Mouse (Mus musculus) layer of hippocampus, adult 18-20 months (tissue): ENCODE data around the gene Rbm47. TPM values are rescaled to one million over a fixed set of nuclear protein-coding genes. Genes with fewer than 3 reads are reported as not detected.
A peak's percentile ranks its signal among the peaks of the same experiment; 100 is the strongest.

Experiments used
- DNase-seq, 2 experiments: peaks; one replicate each; pipeline ENCODE4 v3.0.0; 2022; ENCODE audit warnings: low spot score in 2 of 2
- total RNA-seq, 2 experiments: library from RNA; stranded (reverse); gene quantifications; 2 replicates each; pipeline ENCODE4 v1.2.3; 2021

Rbm47 gene
- total RNA-seq, 2 experiments from 2014 or later, result 0.87 to 2.3 TPM

DNA sequence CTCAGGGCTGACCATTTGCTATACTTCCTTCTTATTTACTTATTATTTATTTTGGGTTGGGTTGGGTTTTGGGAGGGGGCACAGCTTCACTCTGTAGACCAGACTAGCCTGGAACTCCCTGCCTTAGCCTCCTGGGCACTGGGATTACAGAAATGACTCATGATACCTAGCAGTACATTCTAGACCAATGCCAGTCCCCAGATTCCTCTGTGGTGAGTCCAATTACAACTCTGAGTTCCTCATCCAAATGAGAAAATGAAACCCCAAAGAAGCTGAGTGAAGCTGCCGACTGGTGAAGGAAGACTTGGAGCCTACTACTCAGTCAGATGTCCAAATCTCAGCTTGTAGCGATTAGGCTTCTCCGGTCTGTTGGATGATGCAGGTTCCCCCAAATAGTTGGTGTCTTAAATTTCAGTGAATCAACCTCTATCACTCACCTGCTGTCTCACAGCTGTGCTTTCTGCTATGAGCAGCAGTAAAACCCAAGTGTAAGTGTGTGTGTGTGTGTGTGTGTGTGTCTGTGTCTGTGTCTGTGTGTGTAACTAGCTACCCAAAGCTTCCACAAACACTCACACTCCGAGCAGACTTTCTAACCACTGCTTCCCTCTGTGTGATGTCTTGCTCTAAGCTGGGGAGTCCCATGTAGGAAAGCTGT lies 84.5 kb downstream of the Rbm47 start:
- DNase-seq, result no peak

DNA sequence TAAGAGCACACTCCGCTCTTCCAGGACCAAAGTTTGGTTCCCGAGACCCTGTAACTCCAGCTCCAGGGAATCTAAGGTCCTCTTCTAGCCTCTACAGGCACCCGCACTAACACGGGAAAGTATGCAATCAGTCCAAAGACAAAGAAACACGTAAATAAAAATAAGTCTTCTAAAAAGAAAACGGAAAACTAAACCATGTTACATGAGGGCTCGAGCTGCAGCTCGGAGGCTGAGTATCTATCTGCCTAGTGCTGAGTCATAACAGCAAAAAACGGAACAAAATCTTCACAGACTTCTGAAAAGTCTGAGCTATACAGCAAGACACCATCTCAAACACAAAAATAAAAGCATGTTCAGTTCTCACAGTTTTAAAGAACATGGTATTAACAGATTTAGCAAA lies 86.0 kb downstream of the Rbm47 start:
- DNase-seq, result no peak

DNA sequence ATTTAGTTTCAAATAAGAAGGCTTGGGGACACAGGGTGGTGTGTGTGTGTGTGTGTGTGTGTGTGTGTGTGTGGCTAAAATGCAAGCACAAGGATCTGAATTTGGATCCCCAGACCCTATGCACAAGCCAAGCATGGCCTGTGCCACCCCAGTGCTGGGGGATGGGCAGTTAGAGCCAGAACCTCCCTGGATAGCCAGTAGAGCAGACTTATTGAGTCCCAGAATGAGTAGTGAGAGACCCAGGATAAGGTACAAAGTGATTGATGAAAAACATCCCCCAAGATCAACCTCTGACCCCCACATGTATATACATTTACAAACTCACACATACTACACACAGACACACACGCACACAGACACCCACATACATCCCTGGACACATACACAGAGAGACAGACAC lies 86.6 kb downstream of the Rbm47 start:
- DNase-seq, result no peak

DNA sequence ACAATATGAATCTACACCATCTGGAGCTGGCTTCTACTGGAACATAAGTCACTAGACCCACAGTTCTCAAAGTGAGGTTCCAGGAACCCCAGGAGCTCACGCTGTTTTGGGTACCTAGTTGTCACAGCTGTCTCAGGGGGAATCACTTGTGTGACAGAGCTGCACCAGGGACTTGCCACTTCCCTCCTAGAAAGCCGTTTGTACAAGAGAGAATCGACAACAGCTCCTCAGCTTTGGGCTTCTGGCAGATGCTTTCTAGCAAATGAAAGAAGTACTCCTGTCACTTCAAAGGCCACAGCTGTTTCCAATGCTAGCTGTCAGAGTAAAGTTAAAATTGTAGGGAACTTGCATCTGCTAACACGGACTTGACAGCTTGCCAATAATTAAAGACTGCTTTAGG lies 87.4 kb downstream of the Rbm47 start:
- no peak for DNase-seq

DNA sequence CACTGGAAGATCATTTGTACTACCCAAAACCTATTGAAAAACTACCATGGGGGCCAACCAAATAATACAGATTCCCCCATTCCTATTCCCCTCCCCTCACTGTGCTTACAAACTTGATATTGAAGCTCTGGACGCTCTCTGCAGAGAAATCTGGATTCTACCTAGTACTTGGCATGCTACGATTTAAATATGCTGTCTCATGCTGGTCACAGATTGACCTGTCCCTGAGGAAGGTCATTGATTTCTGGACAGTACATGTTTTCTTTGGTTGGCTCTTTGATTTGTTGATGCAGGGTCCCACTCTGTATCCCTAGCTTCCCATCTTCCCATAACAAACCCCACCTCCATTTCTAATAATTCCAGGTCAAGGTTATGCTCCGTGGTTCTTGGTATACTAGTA lies 88.4 kb downstream of the Rbm47 start:
- DNase-seq, result no peak

DNA sequence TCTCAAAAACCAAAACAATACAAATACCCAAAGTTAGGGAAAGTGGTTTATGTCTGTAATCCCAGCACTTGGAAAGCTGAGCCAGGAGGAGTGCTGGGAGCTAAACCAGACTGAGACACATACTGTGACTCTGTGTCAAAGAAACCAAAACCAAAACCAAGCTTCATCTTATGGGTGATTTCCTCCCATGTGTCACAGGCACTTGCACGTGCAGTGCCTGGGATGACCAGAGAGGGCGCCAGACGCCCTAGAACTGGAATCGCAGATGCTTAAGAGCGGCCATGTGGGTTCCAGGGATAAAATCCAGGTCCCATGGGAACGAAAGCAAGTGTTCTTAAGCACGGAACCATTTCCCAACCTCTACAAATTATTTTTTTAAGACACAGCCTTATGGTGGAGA lies 89.6 kb downstream of the Rbm47 start:
- peak in 1 of 2 experiments; percentile 26 for DNase-seq

DNA sequence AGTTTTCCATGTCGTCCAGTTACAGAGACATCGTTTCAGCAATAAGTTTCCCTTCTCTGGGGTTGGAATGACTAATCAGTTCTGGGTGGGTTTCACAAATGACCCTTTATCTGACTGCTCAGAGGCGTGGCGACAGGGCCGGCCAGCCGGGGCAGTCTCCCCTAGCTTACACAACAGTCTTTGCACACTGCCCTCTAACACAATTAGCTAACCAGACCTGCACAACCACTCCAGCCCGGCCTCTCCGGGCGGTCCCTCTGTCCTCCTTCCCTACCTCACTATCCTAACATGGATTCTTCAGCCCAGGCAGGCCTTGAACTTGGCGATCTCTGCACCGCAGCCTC lies 90.7 kb downstream of the Rbm47 start:
- no peak for DNase-seq

DNA sequence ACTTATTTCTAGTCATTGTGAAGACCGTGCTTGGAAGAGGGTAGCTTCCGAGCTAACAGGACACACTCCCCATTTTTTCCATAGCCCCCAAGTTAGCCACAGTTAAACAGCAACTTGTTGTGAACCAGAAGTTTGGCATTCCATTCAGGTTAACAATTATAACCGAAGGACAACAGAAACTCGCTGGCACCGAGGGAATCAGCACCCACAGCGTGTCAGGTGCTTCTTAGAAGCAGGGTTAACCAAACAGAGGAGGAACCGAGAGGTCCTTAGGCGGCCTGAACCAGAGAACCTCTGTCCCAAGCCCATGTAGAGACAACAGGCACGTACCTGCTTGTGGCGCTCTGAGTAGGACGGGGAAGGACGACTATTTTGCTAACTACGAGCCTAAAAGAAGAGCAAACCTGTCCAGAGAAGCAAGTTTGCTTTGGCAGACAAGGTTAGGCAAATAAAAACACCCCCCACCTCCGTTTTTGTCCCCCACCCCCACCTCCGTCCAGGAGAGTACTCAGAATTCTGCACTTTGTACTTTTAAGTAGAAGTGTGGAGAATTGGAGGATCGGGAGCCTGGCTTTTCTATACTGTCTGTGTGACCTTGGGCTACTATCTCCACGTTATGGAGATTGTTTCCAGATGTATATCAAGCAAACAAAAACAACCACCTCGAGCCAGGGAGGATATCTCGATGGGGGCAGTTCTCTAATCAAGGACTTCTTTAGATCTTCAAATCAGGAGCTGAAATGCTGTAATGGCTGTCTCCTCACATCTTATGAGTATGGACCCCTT lies 91.3 kb downstream of the Rbm47 start:
- DNase-seq, result no peak

DNA sequence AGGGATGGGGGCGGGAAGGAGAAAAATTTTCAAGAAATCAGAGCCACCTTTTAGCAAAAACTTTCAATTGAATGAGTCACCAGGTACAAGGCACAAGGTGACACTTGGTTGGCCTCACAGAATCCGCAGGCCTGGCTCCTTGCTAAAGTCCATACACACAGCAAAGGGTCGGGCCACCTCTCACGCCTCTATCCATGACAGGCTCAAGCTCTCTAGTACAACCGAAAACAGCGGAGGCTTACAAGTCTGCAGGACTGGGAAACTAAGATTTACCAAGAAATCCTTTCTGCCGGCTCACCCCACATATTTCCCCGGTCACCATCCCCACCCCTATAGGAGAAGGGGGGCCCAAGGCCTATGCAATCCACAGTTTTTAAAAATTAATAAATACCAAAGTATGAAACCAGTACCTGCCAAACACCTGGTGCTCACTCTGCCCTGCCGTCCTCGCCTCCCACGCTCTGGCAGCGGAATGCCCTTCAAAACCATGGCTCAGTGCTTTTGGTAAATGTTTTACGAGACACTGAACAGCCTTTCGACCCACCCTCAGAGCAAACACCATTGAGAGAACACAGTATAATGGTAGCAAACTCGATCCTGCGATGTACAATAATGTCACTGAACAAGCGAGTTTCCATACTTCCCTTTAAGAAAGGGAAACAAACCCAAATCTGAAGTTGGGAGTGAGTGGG lies 92.2 kb downstream of the Rbm47 start:
- DNase-seq, result no peak

DNA sequence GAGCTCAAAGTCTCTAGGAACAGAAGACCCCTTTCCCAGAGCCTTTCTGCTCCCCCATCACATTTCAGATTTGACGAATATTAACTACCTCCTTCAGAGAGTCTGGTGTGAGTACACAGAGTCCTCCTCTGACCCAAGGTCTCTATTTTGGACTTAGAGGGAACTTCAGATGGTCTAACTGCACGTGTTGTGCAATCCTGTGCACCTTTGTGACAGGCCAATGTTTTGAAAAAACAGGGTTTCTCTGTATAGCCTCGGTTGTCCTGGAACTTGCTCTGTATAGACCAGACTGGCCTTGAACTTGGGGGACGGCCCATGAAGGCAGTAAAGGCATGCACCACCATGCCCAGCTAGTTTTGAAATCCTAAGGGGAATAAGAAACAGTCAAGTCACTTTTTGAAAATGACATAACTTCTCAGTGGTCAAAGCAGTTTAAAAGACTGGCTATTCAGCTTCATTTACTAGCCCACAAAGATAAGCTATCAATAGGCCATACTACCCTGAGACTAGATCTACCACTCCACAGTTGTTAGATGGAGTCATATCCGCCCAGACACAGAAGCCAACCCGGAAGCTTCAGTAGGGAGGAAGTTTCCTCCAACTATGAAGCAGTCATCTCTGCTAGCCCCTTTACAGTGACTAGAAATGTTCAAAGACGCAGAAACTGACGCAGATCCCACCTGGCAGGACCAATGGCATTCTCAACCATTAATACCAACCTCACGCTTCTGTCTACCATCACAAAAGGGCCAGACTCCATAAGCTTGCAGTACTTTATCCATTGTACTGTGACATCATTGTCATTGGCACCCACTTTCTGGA lies 93.3 kb downstream of the Rbm47 start:
- DNase-seq, result no peak

DNA sequence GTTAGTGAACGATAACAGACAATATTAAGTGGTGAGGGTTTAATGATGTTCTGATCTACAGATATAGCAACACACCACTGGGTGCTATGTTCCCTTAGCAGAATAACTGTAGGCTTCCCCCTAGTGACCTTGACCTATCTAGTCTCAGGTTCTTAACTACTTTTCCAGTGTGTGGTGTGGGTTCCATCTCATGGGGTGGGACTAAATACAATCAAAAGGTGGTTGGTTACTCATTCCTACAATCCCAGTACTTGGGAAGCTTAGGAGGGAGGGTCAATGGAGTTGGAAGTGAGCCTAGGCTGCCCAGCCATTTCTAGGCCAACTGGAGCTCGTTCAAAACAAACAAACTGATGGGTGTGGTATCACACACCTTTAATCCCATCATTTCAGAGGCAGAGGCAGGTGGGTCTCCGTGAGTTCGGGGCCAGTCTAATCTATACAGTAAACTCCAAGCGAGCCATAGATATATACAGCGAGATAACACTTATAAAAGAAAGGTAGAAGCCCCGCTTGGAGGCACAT lies 94.4 kb downstream of the Rbm47 start:
- no peak for DNase-seq

DNA sequence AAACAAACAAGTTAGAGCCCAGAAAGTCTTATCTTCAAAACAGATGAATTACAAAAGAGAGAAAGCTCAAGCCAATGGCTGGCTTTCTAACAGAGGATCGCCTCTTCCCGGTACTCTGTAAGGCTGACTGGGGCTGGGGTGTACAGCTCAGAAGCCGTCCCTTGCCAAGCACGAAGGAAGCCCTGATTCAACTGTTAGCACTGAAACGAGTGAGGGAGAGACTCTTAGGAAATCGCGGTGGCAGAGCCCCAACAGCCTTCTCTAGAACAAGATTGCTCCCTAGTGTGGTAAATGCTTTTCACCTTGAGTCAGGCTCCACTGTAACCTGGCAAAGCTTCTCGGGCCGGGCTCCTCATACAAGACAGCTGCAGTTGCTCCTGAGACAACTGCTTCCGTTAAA lies 95.5 kb downstream of the Rbm47 start:
- DNase-seq, result no peak

DNA sequence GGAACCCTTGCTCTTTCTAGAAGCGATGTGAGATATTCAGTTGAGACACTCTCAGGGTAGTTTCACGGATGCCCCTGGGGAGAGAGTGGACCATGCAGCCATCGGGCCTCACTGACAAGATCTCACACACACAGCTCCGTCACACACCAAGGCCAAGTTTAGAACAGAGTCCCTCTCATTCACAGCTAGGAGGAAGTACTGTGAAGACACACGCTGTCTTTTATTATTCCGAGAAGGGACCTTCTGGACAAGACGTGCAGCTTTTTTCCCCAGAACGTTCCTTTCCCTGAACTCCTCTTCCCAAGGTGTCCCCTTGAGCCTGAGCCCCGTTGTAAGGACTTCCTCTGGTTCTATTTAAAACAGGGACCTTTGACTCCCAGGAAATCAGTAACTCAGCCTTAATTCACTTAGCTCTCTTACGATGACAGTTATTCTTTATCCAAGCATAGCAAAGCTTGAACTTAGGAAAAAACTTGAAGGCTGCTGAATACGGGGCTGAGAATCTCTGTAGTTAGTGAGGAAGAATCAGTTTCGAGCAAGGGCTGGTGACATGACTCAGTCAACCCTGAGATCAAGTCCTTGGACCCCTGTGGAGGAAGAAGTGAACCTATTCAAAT lies 96.1 kb downstream of the Rbm47 start:
- DNase-seq, result no peak

DNA sequence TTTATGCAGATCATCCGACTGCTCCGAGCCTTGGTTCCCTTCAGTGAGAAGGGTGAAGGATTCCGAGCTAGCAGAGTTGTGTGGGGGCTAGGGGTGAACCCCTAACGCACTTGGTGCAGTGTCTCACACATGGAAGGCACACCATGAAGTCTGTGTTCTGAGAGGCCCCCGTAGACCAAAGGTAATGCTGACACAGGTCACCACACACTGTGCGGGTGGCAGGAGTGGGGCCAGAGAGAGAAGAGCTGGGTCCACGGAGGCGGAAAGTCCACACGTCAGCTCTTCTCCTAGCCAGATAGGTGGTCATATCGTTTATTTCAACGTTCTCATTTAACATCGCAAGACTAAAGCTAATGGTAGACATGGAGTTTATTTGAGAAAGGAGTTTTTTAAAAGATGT lies 97.0 kb downstream of the Rbm47 start:
- no peak for DNase-seq

DNA sequence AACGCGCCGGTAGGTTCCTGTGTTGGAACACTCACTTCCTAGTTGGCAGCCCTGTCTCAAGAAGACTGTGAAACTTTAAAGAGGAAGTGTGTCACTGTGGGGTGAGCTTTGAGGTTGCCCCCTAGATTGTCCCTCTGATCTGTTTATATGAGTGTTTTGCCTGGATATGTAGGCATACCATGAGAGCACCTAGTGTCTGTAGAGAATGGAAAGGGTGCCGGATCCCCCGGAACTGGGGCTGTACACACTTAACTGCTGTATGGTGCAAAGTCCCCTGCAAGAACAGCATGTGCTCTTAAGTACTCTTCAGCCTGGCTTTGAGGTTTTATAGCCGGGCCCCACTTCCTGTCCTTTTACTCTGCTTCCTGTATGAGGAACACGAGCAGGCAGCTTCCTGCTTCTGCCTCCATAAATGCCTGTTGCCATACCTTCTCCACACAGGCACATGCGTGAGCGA lies 97.9 kb downstream of the Rbm47 start:
- DNase-seq, result no peak

DNA sequence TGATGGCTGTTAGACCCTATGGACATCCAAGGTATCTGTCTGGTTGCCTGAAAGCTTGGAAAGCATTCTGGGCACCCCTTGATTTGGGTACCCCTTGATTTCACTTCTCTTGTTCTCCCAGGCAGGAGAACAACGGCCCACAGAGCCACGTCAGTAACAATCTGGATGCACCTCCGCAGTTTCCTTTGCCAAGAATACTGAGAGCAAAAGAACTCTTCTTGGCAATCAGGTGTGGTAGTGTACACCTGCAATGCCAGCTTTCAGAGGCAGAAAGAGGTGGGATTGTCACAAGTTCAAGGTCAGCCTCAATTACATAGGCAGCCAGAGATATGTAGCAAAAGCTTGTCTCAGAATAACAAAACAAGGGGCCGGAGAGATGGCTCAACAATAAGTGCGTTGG lies 98.7 kb downstream of the Rbm47 start:
- no peak for DNase-seq

DNA sequence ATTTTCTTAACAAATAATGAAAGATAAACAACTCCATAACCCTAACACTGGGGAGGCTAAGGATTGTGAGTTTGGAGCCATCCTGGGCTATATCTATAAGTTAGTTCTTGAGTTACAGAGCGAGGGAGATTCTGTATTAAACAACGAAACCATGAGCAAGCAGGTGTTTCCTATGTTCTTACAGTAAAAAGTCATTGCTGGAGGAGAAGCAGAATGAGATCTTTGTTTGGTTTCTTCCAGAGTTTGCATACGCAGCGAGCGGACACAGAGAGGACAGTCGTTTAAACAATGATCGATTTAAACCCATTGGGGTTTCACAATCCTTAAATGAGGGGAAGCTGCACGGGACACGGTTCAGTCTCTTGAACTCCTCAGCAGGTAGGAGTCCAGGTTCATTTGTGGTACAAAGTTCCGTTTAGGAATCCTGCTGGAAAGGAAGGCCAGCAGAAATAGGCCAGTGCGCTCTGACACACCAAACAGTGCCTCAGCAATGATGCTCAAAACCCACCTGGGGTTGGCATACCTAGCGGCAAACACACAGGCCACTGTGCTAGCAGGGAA lies 99.2 kb downstream of the Rbm47 start:
- no peak for DNase-seq

DNA sequence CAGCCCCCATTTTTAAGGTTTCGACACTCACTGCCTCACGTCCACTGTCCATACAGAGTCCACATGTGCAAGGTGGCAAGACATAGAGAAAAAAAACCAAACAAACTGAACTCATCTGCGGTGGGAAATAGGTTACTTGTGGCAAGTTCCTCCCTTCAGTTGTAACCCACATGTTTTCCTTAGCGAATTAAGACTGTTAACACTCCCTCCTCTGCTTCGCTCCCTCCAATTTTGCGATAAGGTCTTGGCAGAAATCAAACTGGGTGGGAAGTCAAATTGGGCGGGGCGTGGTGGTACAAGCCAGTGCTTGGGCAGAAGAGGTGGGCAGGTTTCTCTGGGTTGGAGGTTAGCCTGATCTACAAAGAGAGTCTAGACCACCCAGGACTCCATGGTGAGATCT lies 101.2 kb downstream of the Rbm47 start:
- DNase-seq, result no peak

DNA sequence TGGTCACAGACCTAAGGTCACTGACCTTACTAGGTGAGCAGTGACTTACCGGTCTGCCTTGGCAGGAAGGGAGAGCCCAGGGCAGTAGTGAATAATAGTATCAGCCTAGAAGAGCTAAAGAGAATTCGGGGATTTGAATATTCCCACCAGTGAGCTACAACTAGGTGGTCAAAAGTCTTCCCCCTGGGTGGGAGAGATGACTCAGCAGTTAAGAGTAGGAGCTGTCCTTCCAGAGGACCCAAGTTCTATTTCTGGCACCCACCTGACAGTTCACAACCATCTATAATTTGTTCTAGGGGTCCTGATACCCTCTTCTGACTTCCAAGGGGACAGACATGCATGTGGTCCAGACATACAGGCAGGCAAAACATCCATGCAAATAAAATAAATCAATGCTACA lies 102.6 kb downstream of the Rbm47 start:
- no peak for DNase-seq

DNA sequence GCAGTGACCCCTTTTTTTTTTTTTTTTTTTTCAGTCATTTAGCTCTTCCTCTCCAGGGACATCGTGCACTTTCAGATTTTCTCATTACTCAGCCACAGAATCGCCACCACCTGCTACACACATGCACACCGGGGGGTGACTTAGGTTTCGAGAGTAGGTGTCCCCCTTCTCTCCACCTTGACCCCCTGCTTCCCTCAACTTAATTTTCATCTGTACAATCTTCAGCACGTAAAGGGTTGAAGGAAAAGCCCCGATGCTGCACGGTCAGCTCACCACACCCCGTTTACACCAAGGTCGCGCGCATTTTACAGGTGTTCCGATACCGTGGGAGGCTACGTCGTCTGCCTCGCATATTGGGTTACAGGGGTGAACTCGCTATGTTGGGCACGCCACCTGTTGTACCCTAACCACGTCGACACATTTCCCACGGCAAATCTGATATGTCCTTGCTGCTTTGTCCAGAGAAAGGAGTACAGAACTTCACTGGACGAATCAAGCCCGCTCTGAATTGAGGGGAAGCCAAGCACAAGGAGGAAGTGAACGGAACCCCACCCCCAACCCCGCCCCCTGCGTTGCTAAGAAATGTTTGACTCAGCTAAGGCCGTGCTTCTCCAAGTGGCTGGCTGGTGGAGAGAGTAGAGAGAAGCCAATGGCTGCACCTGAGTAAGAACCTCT lies 103.3 kb downstream of the Rbm47 start:
- DNase-seq, result no peak
